Mouse (Mus musculus): ENCODE measurements at regions not wholly inside any gene's neighbourhood (a gene's known extent, or its start where the extent isn't known, plus 50 kb on each side); places are given as distances from the start of the nearest gene placed in this dataset.

- Histone ChIP-seq H3K27ac (ENCODE audit: insufficient read depth, low read length) (no peak overlapping the region), H3K4me3 (ENCODE audit: extremely low read depth, insufficient read depth, insufficient read length) (no peak overlapping the region), H3K36me3 (ENCODE audit: control insufficient read depth, insufficient read depth, low read length) (no peaks in the 10 kb centered on the region), H3K27me3 (ENCODE audit: control insufficient read depth, insufficient read depth, low read length) (no peaks in the 10 kb centered on the region), H3K4me1 (ENCODE audit: control insufficient read depth, insufficient read depth, insufficient read length) (no peaks in the 10 kb centered on the region)
- 81% methylated on average over 2 of the region's 2 CpGs for WGBS
- no peak for TF ChIP-seq CTCF (IDR thresholded peaks at IDR 0.05; ENCODE audit: extremely low read depth, insufficient read depth, insufficient read length, insufficient replicate concordance)
- no peak for DNase-seq (ENCODE audit: low read depth in 1 of 2, low spot score in 2 of 2)
Measured at GRCm38 (mm10) chr12:92152922-92153235, 303.9 kb upstream of the Sel1l start.

GRCm38 (mm10) chr12:92152043-92152921 is 303.3 kb upstream of the Sel1l start:
- Histone ChIP-seq H3K36me3 (ENCODE audit: control insufficient read depth, insufficient read depth, low read length) (no peaks in the 10 kb centered on the region), H3K27me3 (ENCODE audit: control insufficient read depth, insufficient read depth, low read length) (no peaks in the 10 kb centered on the region), H3K4me1 (ENCODE audit: control insufficient read depth, insufficient read depth, insufficient read length) (no peaks in the 10 kb centered on the region), H3K4me3 (ENCODE audit: extremely low read depth, insufficient read depth, insufficient read length) (no peak overlapping the region), H3K27ac (ENCODE audit: insufficient read depth, low read length) (no peak overlapping the region)
- WGBS = 59% methylated on average over 4 of the region's 4 CpGs
- TF ChIP-seq POLR2A (IDR thresholded peaks at IDR 0.05; ENCODE audit: low read depth, low read length) (no peak), CTCF (IDR thresholded peaks at IDR 0.05; ENCODE audit: extremely low read depth, insufficient read depth, insufficient read length, insufficient replicate concordance) (no peak)
- DNase-seq (ENCODE audit: low read depth in 1 of 2, low spot score in 2 of 2) = no peak

DNA sequence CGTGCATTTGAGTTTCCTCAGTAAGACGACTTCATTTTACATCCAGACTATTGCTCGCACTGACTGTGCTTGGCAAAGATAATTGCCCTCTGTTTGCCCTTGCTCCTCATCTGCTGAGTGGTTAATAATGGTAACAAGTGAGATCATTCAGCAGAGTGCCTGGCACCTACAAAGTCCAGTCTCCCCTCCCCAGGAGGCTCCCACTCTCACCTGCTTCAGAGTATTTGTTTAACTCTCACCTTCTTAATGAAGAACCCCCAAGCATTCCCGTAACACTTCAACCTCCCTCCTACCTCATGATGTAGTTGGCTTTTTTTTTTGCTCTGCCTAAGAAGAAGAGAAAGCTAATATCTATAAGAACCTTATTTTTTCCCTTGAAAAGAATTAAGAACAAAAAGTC is 288.6 kb upstream of the Sel1l start:
- Histone ChIP-seq H3K4me1 (ENCODE audit: control insufficient read depth, insufficient read depth, insufficient read length) (no peaks in the 10 kb centered on the region), H3K36me3 (ENCODE audit: control insufficient read depth, insufficient read depth, low read length) (no peaks in the 10 kb centered on the region), H3K27ac (ENCODE audit: insufficient read depth, low read length) (no peak overlapping the region), H3K27me3 (ENCODE audit: control insufficient read depth, insufficient read depth, low read length) (no peaks in the 10 kb centered on the region), H3K4me3 (ENCODE audit: extremely low read depth, insufficient read depth, insufficient read length) (no peak overlapping the region)
- WGBS = 80% methylated on average over 4 of the region's 4 CpGs
- TF ChIP-seq POLR2A (IDR thresholded peaks at IDR 0.05; ENCODE audit: low read depth, low read length) = no peak
- no peak for TF ChIP-seq CTCF (IDR thresholded peaks at IDR 0.05; ENCODE audit: extremely low read depth, insufficient read depth, insufficient read length, insufficient replicate concordance)
- DNase-seq (ENCODE audit: low read depth in 1 of 2, low spot score in 2 of 2) = no peak

DNA sequence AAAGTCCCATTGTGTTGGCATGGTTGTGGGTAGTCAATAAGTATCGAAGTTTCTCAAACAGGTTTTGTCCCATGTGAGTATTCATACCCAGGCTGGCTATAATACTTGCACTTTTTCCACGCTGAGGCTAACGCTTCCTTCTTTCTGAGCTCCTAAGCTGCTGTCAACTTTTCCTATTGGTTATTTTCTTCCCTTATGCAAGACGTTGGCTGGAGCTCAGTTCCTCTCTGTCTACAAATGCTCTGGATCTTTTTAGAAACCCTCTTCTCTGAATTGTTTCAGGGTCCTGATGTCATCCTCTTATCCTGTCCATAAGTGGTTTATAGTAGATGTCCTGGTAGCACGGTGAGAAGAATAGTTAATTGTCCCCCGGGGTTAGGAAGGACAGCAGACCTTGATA is 278.7 kb upstream of the Sel1l start:
- 76% methylated on average over 6 of the region's 6 CpGs for WGBS
- TF ChIP-seq CTCF (IDR thresholded peaks at IDR 0.05; ENCODE audit: extremely low read depth, insufficient read depth, insufficient read length, insufficient replicate concordance) (no peak), POLR2A (IDR thresholded peaks at IDR 0.05; ENCODE audit: low read depth, low read length) (no peak)
- Histone ChIP-seq H3K4me1 (ENCODE audit: control insufficient read depth, insufficient read depth, insufficient read length) (no peaks in the 10 kb centered on the region), H3K36me3 (ENCODE audit: control insufficient read depth, insufficient read depth, low read length) (no peaks in the 10 kb centered on the region), H3K27ac (ENCODE audit: insufficient read depth, low read length) (no peak overlapping the region), H3K4me3 (ENCODE audit: extremely low read depth, insufficient read depth, insufficient read length) (no peak overlapping the region), H3K27me3 (ENCODE audit: control insufficient read depth, insufficient read depth, low read length) (no peaks in the 10 kb centered on the region)
- DNase-seq (ENCODE audit: low read depth in 1 of 2, low spot score in 2 of 2) = no peak

DNA sequence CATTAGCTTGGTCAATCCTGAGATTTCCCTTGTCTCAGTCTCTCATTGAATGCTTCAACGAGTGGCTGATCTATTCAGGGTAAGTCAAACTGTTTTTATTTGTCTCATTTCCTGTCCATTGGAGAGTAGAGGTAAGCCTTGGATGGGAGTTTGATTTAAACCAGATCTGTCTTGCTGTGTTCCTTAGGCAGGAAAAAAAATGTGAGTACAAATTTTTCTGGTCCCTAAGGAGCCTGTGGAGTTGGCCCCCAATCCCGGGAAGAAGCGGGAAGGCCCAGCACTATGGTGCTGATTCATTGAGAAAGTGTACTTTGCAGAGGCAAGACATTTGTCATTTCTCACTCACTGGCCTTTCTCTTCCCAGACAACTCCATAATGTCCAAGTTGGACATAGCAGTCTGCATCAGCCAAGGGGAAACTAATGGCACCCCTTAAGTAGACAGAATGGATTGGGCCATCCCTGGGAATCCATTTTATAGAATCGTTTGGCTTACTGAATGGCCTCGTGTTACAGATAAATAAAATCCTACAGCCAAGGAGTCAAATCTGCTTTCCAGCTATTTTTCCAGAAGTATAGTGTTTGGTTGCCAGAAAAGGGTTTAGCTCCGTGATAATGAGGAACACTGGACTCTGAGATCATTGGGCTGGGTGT is 271.3 kb upstream of the Sel1l start:
- no peaks in the 10 kb centered on the region for H3K36me3 ChIP-seq (ENCODE audit: control insufficient read depth, insufficient read depth, low read length)
- no peaks in the 10 kb centered on the region for H3K4me1 ChIP-seq (ENCODE audit: control insufficient read depth, insufficient read depth, insufficient read length)
- DNase-seq (ENCODE audit: low read depth in 1 of 2, low spot score in 2 of 2) = no peak
- no peak overlapping the region for H3K27ac ChIP-seq (ENCODE audit: insufficient read depth, low read length)
- H3K27me3 ChIP-seq (ENCODE audit: control insufficient read depth, insufficient read depth, low read length) = no peaks in the 10 kb centered on the region
- no peak overlapping the region for H3K4me3 ChIP-seq (ENCODE audit: extremely low read depth, insufficient read depth, insufficient read length)
- TF ChIP-seq POLR2A (IDR thresholded peaks at IDR 0.05; ENCODE audit: low read depth, low read length) = no peak
- no peak for TF ChIP-seq CTCF (IDR thresholded peaks at IDR 0.05; ENCODE audit: extremely low read depth, insufficient read depth, insufficient read length, insufficient replicate concordance)
- WGBS = 80% methylated on average over 6 of the region's 6 CpGs

- Histone ChIP-seq H3K27me3 (ENCODE audit: control insufficient read depth, insufficient read depth, low read length) (no peaks in the 10 kb centered on the region), H3K4me3 (ENCODE audit: extremely low read depth, insufficient read depth, insufficient read length) (no peak overlapping the region), H3K27ac (ENCODE audit: insufficient read depth, low read length) (no peak overlapping the region), H3K4me1 (ENCODE audit: control insufficient read depth, insufficient read depth, insufficient read length) (no peaks in the 10 kb centered on the region), H3K36me3 (ENCODE audit: control insufficient read depth, insufficient read depth, low read length) (no peaks in the 10 kb centered on the region)
- no peak for TF ChIP-seq POLR2A (IDR thresholded peaks at IDR 0.05; ENCODE audit: low read depth, low read length)
- TF ChIP-seq CTCF (IDR thresholded peaks at IDR 0.05; ENCODE audit: extremely low read depth, insufficient read depth, insufficient read length, insufficient replicate concordance) = no peak
- DNase-seq (ENCODE audit: low read depth in 1 of 2, low spot score in 2 of 2) = no peak
- 69% methylated on average over 3 of the region's 3 CpGs for WGBS
Measured at GRCm38 (mm10) chr12:92109615-92110014, 260.7 kb upstream of the Sel1l start.

DNA sequence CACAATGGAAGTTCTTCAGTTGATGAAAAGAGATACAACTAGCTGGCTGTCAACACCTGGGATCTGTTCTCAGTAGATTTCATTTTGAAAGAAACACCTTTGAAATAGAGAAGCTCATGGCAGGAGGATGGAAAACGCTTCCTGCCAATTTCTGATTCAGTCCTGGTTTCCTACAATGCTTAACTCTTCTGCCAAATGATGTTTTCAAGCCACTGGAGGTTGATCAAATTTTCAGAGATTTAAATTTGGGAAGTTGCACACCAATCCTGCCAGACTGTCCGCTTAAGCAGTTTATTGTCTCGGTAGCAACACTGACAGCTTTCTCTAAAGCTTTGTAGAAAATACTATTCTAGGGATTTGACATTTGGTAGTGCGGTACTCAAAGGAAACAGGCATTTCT is 251.1 kb upstream of the Sel1l start:
- H3K4me3 ChIP-seq (ENCODE audit: extremely low read depth, insufficient read depth, insufficient read length) = no peak overlapping the region
- WGBS = 78% methylated on average over 4 of the region's 4 CpGs
- no peak overlapping the region for H3K27ac ChIP-seq (ENCODE audit: insufficient read depth, low read length)
- H3K36me3 ChIP-seq (ENCODE audit: control insufficient read depth, insufficient read depth, low read length) = no peaks in the 10 kb centered on the region
- no peaks in the 10 kb centered on the region for H3K4me1 ChIP-seq (ENCODE audit: control insufficient read depth, insufficient read depth, insufficient read length)
- H3K27me3 ChIP-seq (ENCODE audit: control insufficient read depth, insufficient read depth, low read length) = no peaks in the 10 kb centered on the region
- TF ChIP-seq CTCF (IDR thresholded peaks at IDR 0.05; ENCODE audit: extremely low read depth, insufficient read depth, insufficient read length, insufficient replicate concordance) = no peak
- DNase-seq (ENCODE audit: low read depth in 1 of 2, low spot score in 2 of 2) = no peak
